Mouse (Mus musculus): ENCODE measurements around the gene Wdr18.

Gene Wdr18

DNA sequence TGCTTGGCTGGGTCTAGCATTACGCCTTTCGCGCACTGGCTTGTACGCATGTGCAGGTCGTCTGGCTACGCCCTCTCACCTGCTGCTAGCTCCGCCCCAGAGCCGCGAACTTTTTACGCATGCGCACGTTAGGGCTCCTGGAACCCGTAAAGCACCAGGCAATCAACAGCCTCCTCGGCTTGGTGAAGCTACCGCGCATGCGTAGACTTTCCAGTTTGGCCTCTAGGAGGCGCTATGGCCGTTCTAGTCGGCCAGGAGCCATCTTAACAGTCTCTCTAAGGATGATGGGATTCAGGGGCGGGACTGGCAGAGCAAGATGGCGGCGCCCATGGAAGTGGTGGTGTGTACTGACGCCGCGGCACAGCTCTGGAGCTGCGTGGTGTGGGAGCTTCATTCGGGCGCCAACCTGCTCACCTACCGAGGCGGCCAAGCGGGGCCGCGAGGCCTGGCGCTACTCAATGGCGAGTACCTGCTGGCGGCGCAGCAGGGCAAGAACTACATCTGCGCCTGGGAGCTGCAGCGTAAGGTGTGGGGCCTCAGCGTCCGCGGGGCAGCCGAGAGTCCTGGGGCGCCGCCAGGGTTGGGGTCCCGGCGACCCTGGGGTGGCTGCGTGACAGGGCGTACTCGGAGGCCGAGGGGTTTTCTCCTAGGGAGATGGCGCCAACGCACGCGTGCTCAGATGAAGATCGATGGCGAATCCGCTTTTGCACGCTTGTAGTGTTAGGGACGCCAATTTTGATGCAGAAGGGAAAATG is at the start of gene Wdr18:
Wdr18 (plus strand) TSS at position 306 of the 755 bp plus-strand sequence.
- DNase-seq (ENCODE audit: extremely low read depth, insufficient read length, low spot score), result peak; percentile 98

DNA sequence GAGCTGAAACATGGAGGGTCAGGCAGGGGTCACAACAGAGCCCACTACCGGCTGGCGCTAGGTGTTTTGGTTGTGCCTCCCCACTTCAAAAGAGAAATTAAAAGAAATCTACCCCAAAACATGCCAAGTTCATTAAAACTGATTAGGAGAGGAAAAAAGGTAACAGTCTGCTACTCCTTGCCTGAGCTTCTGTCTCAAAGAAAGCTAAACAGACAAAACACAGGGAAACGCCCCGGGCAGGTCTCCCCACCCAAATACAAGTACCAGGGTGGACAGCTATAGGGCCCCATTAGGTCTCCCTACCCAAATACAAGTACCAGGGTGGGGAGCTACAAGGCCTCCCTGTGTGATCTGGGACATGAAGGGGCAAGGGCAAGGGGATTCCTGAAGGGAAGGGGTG is 49.4 kb upstream of the Wdr18 start, which contains the start of gene Gm26602:
Gm26602 (plus strand) TSS at position 301 of the 400 bp plus-strand sequence.
- no peak for DNase-seq (ENCODE audit: extremely low read depth, insufficient read length, low spot score)

DNA sequence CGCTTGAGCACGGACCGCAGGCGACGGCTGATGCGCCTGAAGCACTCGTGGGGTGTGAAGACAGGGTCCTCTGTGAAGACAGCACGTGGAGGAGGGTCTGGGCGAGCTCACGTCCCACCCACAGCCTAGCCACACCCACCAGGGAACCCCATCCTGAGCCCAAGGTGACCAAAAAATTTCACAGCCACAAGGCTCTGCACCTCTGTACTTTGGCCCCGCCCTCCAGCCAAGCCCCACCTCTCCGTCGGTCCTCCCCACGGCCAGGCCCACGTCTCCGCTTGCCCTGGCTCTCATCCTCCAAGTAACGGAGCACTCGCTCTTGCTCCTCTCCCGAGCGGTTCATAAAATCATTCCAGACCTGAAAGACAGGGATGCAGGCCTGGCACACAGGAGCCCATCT is 47.5 kb upstream of the Wdr18 start:
- no peak for DNase-seq (ENCODE audit: extremely low read depth, insufficient read length, low spot score)

DNA sequence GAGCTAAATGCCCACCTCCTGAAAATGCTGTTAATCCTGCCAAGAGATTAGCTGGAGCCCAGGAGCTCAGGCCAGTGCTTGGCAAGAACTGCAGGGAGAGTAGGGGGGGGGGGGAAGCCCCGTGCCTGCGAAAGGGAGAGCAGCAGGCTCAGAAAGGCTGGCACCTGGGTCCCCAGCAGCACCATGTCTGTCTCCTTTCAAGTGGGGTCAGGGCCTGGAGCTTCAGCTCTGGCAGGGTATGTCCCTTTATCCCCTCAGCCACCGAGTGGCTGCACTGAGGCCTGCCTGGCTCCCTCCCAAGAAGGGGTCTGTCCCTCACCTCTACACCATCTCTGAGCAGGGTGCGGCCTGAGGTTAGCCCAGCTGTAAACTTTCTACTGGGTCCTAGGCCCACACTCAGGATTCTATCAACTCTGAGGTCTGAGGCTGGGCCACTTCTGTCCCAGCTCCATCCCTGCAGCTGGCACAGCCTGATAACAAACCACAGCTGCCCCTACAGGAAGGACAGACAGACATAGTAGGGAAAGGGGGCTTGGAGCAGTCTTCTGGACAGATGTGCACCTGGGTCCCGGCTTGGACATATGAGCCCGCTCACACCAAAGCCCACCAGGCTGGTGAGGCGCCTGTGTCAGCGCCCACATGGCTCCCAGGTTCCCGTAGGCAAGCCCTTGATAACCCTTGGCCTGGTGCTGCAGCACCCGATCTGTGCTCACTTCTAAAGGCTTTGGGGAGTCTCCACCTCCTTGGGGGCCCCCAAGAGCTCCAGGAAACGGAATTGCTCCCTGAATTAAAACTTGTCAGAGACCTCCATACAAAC is 45.6 kb upstream of the Wdr18 start:
- no peak for DNase-seq (ENCODE audit: extremely low read depth, insufficient read length, low spot score)

DNA sequence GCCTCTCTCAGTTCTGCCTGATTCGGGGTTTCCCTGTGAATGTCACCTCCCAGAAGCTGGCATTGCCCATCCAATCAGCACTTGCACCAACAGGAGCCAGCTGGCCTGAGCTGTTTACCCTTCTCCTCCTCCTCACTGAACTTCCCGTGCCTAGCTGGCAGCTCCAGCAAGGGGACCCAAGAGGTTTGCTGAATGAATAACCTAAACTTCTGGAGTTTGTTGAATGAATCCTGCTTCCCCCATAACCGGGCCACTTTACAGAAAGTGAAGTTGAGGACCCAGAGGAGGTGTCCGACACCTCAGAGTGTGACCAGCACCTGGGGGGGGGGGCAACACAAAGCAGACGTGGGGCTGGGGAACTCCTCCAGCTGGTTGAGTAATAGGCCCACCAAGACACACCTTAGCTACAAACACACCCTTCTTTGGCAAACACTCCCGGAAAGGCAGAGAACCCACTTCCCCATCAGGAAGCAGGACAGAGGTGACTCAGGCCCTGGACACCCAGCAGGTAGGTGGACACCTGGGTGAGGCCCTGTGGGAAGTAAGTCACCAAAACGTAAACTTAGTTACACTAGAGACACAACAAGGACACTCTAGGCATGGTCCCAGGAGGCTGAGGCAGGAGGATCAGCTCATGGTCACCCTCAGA is 44.9 kb upstream of the Wdr18 start:
- no peak for DNase-seq (ENCODE audit: extremely low read depth, insufficient read length, low spot score)

DNA sequence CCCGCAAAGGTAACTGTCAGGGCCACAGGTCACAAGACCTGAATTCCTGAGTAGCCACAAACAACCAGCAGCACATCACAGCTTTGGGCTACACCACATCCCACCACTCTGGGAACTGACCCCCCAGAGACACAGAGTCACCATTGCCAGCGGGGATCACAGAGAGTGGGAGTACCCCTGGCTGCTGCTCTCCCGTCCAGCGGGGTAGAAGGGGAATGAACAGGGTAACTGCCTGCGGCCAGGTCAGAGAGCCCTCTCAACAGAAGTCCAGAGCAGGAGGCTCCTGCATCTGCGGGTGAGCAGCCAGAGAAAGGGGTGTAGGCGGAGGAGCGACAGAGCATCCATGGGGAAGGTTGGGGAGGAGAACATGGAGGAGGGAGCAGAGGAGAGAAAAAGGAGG is 43.9 kb upstream of the Wdr18 start:
- peak; percentile 58 for DNase-seq (ENCODE audit: extremely low read depth, insufficient read length, low spot score)

DNA sequence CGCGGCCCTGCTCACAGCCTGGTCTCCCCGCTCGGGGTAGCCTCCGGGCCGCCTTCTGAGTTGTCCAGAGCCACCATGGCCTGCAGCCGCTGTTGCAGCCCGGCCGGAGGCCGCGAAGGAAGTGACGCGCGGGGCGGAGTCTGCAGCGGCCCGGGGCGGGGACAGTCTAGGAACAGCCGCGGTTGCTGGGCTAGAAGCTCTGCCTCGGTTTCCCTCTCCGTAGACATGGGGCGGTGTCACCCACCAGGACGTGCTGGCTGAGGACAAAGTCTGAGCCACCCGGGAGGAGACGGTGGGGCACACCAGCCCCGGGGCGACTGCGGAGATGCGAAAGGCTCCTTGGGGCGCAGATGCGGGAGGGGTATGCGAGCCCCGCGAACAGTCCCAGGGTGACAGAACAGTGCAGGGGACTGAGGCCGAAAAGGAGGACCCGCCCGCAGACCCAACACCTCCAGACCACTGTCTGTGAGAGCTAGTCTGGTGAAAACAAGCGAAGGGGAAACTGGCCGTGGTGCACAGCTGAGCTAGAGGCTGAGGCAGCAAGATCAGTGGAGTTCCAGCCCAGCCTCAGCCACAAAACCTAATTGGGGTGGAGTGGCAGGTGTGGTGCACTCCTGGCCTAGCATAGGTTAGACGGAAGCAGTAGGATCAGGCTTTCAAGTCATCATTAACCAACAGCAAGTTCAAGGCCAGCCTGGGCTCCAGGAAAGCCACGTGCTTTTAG is 43.0 kb upstream of the Wdr18 start, which contains the start of gene Kiss1r:
Kiss1r (plus strand) TSS at position 164 of the 724 bp plus-strand sequence.
- DNase-seq (ENCODE audit: extremely low read depth, insufficient read length, low spot score), result peak; percentile 80

DNA sequence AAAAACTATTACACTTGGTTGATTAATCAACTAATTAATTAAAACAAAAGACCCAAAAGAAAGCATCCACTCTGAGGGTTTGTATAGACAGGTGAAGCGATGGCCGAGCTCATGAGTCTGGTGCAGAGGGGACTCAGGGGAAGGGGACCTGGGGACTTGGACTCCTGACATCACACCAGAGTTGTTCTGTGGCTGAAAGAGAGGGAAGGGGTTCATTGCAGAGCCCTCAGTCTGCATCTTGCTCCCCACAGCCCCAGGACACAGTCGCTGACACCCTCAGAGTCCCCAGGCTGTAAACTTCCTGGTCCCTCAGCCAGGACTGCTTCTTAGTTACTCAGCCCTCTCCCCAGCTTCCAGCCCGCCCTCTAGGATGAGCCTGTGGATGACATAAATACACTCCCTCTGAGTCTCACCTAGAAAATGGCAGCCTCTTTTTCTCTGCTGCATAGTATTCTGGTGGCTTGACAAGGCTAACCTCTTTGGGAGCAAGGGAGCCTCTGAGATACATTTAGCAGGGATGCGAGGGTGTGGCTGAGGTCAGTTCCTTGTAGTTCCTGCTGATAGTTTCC is 42.3 kb upstream of the Wdr18 start:
- DNase-seq (ENCODE audit: extremely low read depth, insufficient read length, low spot score), result no peak

DNA sequence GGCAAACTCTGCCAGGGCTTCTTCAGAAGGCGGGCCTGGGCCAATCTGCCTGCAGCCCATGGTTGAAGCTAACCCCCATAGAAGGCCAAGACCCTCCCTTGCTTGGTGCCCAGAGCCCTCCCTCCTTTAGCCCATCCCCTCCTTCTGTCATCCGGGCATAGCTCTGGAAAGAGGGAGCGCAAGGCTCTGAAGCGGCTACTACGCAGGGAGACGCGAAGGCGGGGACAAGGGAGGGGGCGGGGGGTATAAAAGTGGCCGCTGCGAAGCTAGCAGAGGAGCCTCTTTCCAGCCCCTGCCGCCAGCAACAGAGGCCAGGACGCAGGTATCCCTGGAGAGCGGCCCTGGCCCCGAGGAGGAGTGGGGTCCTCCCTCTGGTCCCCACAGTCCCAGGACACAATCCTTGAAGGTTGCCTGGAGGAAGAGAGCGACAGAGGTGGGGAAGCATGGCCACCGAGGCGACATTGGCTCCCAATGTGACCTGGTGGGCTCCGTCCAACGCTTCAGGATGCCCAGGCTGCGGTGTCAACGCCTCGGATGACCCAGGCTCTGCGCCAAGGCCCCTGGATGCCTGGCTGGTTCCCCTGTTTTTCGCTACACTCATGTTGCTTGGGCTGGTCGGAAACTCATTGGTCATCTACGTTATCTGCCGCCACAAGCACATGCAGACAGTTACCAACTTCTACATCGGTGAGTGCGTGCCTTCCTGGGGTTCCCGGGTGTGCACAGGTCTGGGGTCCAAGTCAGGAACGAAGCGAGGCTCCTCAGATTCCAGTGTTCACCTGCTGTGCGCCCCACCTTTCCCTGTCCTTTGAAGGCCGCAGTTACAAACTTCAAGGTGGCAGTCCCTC is 41.5 kb upstream of the Wdr18 start:
- no peak for DNase-seq (ENCODE audit: extremely low read depth, insufficient read length, low spot score)

DNA sequence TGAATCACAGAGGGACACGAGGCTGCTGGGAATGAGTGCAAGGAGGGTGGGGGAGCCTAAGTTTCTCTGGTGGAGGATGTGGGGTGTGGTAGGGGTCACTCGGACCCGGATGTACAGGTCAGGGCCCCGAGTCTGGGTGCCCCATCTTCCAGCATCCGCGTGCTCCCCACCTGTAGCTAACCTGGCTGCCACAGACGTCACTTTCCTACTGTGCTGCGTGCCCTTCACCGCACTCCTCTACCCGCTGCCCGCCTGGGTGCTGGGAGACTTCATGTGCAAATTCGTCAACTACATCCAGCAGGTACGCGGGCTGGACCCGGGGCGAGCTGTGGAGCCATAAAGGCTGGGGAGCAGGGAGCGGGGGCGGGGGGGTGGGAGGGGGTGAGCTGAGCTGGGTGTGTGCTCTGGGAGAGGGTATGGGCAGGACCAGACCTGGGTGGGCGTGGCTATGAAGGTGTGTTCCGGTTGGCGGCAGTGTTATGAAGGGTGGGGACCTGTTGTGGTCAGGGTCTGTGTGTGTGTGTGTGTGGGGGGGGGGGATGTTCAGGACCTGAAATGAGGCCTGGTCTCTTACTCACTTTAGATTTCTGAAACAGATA is 40.6 kb upstream of the Wdr18 start:
- DNase-seq (ENCODE audit: extremely low read depth, insufficient read length, low spot score), result no peak

DNA sequence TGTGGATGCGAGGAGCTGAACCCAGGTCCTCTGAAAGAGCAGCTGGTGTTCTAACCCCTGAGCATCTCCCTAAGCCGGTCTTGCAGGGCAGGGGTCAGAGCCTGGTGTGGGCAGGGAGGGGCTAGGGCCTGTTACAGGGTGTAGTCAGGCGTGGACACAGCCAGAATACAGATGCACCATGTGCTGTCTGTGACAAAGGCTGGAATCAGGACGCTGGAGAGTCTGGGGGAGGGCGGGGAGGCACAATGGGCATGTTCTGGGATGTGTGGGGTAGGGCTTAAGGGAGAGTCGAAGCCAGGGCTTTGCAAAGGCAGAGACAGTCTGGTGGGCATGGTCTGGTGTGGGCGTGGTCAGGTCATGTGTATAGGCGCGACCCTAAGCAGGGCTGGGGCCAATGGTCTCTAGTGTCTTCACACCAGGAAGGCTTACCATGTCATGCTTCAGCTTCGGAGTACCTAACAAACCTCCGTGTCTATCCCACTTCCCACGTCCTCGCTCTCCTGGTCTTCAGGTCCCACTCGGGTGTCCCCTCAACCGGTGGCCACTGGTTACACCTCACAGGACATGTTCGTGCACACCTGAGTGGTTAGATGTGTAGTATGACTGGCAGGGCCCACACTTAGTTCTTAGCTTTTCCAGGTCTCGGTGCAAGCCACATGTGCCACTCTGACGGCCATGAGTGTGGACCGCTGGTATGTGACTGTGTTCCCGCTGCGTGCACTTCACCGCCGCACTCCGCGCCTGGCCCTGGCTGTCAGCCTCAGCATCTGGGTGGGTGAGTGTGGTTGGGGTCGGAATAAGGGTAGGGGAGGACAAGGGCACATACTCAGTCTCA is 39.7 kb upstream of the Wdr18 start:
- DNase-seq (ENCODE audit: extremely low read depth, insufficient read length, low spot score), result no peak

DNA sequence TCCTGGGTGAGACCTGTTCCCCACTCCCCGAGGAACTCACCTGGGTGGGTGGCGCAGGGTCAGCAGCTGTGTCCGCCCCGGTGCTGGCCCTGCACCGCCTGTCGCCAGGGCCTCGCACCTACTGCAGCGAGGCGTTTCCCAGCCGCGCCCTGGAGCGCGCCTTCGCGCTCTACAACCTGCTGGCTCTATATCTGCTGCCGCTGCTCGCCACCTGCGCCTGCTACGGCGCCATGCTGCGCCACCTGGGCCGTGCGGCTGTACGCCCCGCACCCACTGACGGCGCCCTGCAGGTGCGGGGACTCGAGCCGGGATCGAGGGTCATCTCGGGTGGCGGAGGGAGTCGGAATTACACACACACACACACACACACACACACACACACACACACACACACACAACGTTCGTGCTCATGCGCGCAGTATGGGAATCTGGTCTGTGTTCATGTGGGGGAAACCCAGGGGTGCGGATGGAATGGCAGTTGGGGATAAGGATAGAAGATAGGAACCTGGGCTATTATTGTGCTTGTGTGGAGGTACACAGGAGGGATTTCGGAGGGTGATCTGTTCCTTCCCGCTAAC is 38.9 kb upstream of the Wdr18 start, which contains the start of gene R3hdm4:
R3hdm4 (minus strand) TSS at position 251 of the 578 bp plus-strand sequence.
- no peak for DNase-seq (ENCODE audit: extremely low read depth, insufficient read length, low spot score)

DNA sequence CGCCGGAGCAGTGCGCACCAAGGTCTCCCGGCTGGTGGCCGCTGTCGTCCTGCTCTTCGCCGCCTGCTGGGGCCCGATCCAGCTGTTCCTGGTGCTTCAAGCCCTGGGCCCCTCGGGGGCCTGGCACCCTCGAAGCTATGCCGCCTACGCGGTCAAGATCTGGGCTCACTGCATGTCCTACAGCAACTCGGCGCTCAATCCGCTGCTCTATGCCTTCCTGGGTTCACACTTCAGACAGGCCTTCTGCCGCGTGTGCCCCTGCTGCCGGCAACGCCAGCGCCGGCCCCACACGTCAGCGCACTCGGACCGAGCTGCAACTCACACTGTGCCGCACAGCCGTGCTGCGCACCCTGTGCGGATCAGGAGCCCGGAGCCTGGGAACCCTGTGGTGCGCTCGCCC is 38.4 kb upstream of the Wdr18 start:
- no peak for DNase-seq (ENCODE audit: extremely low read depth, insufficient read length, low spot score)

DNA sequence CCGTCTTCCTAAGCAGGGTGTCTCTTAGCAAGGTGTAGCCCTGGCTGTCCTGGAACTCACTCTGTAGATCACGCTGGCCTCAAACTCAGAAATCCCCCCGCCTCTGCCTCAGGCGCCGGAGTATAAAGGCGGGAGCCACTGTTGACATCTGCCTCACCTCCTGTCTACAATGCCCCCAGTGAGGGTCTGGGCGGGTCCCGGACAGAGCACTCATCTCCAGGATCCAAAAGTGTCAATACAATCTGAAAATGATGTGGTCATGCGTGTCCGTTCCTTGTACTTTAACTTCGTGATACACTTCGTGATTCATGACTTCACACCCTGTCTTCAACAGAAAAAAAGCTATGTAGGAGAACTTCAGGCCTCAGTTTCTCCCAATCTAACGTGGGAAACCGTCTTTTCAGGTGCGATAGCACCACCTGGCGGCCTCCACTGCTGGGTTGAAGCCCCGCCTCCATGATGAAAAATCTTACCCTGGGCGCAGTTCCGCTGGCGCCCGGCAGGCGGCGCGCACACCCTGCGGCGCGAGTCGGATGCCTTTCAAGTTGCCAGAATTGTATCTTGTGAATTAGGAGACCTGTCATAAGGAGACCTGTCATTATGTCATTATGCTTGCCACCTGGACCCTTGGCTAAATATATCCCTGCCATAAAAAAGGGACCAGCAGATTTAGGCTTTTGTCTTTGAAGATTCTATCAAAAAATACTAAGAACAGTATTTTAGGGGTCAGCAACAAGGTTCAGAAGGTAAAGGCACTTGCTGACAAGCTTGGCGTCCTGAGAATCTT is 34.8 kb upstream of the Wdr18 start:
- DNase-seq (ENCODE audit: extremely low read depth, insufficient read length, low spot score), result peak; percentile 91

DNA sequence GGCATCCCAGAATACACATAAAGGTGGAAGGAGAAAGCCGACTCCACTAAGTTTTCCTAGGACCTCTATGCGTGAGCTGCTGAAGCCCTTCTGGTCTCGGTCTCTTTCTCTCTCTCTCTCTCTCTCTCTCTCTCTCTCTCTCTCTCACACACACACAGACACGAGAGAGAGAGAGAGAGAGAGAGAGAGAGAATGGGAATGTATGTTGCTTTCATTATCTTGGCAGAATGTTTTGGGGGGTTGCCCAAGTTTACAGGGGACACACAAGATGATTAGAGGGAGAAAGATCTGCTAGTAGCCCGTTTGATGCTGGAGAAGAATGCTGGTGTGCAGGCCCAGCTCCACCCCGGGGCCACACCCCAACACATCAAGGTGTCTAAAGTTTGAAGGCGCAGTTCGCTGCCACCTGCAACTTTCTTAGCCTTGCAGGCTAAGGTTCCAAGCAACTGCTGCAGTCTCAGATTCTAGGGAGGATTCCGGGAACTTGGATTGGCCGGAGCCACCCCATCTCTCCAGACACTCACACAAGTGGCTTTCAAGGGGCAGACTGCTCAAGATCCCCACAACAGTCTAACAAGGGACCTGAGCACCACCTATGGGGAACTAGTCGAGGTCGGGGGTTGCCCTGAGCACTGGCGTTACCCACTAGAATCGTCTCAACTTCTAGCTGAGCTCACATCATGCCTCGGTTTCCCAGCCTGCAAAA is 34.0 kb upstream of the Wdr18 start:
- DNase-seq (ENCODE audit: extremely low read depth, insufficient read length, low spot score), result no peak

Data from 3134 (cell line).